Mouse (Mus musculus) cortical plate, adult 2 months (tissue): ENCODE measurements at regions not wholly inside any gene's neighbourhood (a gene's known extent, or its start where the extent isn't known, plus 50 kb on each side); places are given as distances from the start of the nearest gene placed in this dataset.

Experiments used
- H3K27ac ChIP-seq: fragments of 200-500 bp; 2 replicates; pipeline ENCODE4 v1.5.1; 2012; ENCODE audit warnings: low read length, control low read depth, inconsistent platforms; ENCODE audit not compliant: insufficient read depth
- H3K4me1 ChIP-seq: fragments of 200-500 bp; 2 replicates; pipeline ENCODE4 v1.6.1; 2011; ENCODE audit warnings: low read length; ENCODE audit not compliant: control insufficient read depth, insufficient read depth
- H3K4me3 ChIP-seq: fragments of 200-500 bp; 2 replicates; pipeline ENCODE4 v1.5.1; 2011; ENCODE audit warnings: mild to moderate bottlenecking, low read length, control low read depth; ENCODE audit not compliant: insufficient read depth
- CTCF ChIP-seq: fragments of 200-500 bp; IDR thresholded peaks from 2 replicates; pipeline ENCODE4 v1.5.1; 2011; ENCODE audit warnings: mild to moderate bottlenecking, control low read depth, low read length; ENCODE audit not compliant: insufficient read depth; ENCODE audit errors: extremely low read depth
- POLR2A ChIP-seq: fragments of 200-500 bp; IDR thresholded peaks from 2 replicates; pipeline ENCODE4 v1.6.1; 2011; ENCODE audit warnings: mild to moderate bottlenecking, low read length, control low read depth; ENCODE audit not compliant: insufficient read depth; ENCODE audit errors: extremely low read depth

DNA sequence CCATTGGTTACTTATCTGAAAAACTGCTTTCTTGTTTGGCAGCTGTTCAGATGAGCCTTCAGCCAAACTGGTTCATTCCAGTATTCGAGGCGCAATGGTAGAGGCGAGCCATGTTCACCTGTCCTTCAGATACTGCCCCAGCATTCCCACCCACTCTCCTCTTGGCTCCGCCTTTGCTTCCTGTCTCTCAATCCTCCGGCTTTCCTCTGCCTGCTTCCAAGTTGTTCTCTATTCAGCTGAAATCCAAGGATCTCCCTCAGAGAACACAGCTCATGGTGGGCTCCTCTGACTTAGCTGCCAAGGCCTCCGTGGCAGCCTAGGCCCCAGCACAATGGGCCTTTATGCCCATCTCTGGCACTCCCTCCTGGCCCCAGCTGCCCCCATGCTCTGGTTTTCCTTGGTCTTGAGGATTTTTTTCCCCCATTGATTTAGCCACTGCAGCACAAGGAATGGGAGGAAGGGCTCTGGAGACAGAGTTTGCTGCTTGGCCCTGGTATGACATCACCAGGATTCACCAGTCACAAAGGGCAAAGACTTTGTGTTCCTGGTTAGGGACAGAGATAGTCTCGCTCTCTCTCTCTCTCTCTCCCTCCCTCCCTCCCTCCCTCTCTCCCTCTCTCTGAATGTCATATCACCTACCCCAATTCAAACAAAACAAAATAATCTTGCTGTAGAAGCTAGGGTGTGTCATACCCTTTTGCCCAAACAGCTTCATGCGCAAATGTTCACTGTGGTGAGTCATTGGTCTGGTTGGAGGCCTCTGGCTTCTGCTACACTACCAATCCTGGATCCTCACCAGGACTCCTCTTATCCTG, 91.6 kb downstream of the Xrcc2 start:
- Histone ChIP-seq H3K4me3 (no peak overlapping the region), H3K27ac (0 out of 2 replicates have a peak overlapping the region, but pooled peaks have one; percentile 49), H3K4me1 (no peaks in the 10 kb centered on the region)
- TF ChIP-seq CTCF (no peak), POLR2A (no peak)

DNA sequence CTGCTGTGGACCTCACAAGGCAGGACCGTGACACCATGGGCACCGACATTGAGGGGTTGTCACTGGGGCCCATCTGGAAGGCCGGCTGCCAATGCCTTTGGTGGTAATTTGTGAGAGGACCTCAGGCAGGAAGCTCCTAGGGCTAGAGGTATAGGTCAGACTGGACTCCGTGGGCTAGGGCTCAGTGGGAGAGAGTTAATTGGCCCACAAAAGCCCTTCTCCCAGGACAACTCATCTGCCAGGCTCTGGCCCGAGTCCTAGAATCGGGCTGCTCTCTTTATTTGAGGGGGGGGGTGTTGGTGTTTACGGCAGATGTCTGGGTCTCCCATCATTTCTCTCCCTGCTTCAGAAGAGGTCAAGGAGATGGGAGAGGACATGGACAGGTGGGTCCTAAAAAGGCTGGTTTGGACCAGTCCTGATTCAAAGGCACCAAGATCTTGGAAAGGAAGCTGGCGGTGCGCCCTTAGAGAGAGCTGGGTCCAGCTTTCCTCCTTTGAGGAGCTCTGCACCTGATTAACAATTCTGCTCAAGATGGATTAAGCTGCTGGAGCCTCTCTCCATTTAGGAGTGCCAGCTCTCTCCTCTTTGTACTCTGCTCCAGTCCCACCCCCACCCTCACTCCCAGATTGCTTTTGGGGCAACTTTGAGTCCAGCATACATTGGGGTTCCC, 93.5 kb downstream of the Xrcc2 start:
- Histone ChIP-seq H3K4me3 (no peak overlapping the region), H3K4me1 (no peaks in the 10 kb centered on the region), H3K27ac (no peak overlapping the region)
- TF ChIP-seq CTCF (no peak), POLR2A (no peak)

DNA sequence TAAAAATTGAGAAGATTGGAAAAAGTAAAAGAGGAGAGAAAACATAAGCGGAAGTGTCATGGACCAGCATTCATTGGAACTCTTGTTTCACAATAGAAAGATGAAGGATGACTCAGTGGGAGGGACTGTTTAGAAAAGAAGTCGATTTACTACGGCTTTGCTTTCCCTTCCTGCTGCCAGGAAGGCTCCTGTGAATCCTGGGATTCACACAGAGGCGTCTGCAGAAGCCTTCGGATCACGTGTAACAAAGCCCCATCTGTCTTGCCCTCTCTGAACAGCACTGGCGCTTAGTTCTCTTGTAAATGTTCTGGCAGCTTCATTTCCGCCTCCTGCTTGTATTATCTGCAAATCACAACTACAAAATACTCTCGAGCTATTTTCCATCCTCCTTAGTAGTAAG, 94.0 kb downstream of the Cct8l1 start:
- Histone ChIP-seq H3K4me3 (no peak overlapping the region), H3K27ac (no peak overlapping the region), H3K4me1 (no peaks in the 10 kb centered on the region)
- TF ChIP-seq CTCF (no peak), POLR2A (no peak)

DNA sequence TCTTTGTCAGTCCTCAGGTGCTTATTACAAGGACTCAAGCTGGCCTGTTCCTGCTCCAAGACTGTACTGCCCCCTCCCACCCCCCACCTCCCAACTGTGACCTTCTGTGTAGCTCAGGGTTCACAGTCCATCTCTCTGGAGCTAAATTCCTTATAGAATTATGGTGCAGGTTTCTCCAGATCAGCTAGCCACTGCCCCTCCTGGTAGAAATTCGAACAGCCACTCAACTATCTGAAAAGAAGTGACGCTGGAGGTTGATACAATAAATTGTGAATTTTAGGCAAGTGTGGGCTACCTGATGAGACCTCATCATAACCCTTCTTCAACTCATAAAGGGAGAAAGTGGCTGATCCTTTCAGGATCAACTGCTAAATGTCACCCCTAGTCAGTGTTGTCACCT, 86.3 kb downstream of the Cct8l1 start:
- Histone ChIP-seq H3K4me1 (no peaks in the 10 kb centered on the region), H3K4me3 (no peak overlapping the region), H3K27ac (no peak overlapping the region)
- no peak for TF ChIP-seq POLR2A
- no peak for TF ChIP-seq CTCF

DNA sequence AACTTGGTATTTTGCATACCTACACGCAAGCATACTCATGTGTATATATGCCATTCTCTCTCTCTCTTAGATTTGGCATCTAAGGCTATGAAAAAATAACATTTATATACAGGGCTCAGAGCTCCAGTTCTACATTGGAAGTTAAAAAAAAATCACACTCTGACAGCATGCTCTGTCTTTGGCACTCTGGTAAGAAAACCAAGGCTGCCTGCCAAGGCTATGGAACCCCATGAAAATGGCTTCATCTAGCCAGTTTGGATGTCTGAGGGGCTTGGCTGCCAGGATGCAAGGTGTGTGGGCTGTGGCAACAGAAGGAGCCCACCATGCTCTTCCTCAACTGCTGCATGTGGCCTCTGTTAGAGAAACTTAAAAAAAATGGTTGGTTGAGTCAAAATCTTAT, 83.5 kb downstream of the Cct8l1 start:
- no peak for TF ChIP-seq POLR2A
- no peak for TF ChIP-seq CTCF
- Histone ChIP-seq H3K27ac (no peak overlapping the region), H3K4me3 (no peak overlapping the region), H3K4me1 (no peaks in the 10 kb centered on the region)

DNA sequence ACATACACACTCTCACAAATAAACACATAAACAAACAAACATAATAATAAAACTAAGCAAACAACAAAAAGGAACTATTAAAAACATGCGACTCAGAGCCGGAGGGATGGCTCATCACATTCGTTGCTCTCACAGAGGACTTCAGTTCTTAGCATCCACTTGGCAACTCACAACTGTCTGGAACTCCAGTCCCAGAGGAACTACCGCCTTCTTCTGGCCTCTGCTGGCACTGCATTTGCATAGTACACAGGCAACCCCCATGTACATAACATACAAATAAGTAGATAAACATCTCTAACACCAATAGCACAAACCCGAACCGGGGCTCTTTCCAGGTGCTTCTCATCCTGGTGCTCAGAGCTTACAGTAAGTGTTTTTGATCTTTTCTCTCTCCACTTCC, 81.9 kb downstream of the Cct8l1 start:
- no peak overlapping the region for H3K4me3 ChIP-seq
- TF ChIP-seq POLR2A (no peak), CTCF (no peak)
- H3K27ac ChIP-seq, result no peak overlapping the region
- no peaks in the 10 kb centered on the region for H3K4me1 ChIP-seq

DNA sequence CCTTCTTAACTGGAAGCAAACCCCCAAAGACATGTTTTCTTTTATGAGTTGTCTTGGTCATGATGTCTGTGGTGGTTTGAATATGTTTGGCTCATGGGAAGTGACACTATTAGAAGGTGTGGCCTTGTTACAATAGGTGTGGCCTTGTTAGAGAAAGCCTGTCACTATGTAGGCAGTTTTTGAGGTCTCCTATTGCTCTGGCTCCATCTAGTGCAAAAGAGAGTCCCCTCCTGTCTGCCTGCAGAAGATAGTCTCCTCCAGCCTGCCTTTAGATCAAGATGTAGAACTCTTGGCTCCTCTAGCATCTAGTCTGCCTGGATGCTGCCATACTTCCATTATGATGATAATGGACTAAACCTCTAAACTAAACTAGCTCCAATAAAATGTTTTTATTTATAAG, 75.8 kb downstream of the Cct8l1 start:
- no peak overlapping the region for H3K4me3 ChIP-seq
- no peaks in the 10 kb centered on the region for H3K4me1 ChIP-seq
- TF ChIP-seq POLR2A, result no peak
- no peak for TF ChIP-seq CTCF

More for the DNA sequence above, 75.8 kb downstream of the Cct8l1 start:
- H3K27ac ChIP-seq, result no peak overlapping the region
